Mouse (Mus musculus): ENCODE data around the gene Gm21981.

DNA sequence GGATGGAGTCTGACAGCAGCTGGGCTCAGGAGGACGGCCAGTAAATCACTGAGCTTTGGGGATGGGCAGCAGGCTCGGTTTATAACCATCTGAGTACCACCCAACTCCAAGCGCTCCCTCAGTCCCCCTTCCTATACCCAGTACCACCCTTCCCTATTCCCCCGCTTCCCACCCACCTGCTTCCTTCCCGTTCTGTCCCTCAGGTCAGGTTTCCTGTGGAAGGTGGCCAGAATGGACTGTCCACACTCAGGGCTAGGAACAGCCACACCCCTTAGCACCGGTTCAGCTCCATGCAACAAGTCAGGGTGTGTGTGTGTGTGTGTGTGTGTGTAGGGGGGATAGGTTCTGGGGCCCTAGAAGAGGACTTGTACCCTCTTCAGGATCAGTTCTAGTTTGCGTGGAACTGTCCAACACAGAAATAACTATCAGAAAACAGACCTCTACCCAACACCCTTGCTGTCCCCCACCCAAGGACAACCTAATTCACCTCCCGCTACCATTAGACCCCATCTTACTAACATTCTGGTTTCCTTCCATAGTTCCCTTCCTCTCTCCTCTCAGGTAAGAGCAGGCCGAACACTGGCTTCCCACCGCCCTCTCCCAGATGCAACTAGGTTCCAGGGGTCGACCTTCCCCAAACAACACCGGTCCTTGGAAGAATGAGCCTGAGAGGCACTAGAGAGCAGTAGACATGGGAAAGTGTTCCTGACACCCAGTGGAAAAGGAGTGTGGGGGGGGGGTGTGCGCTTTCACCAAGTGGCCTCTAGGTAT, 399 bp downstream of the Gm21981 start:
- TF ChIP-seq GATA1 (IDR thresholded peaks at IDR 0.05; ENCODE audit: borderline replicate concordance, low read length) (no peak), FLI1 (IDR thresholded peaks at IDR 0.05; ENCODE audit: low read length) (no peak)
